Mouse (Mus musculus) MEL (cell line): ENCODE measurements at regions not wholly inside any gene's neighbourhood (a gene's known extent, or its start where the extent isn't known, plus 50 kb on each side); places are given as distances from the start of the nearest gene placed in this dataset.

Experiments used
- DNase-seq: peaks from one replicate; pipeline ENCODE4 v3.0.0; 2011; ENCODE audit warnings: low read depth, low spot score
- H3K27ac ChIP-seq: 2 replicates; pipeline ENCODE4 v1.5.1; 2012; ENCODE audit warnings: low read depth, mild to moderate bottlenecking, control low read depth, low read length, moderate library complexity; ENCODE audit not compliant: control insufficient read depth
- H3K27me3 ChIP-seq, 2 experiments: fragments of 150-350 bp in 1 of 2; sonication (generic) in 1 of 2; 2 replicates each; pipeline ENCODE4 v1.6.1; 2012; ENCODE audit warnings: low read length in 2 of 2, mild to moderate bottlenecking in 2 of 2, improper control_type of control experiment in 1 of 2, moderate library complexity in 1 of 2; ENCODE audit not compliant: insufficient read depth in 2 of 2, control insufficient read depth in 1 of 2
- H3K36me3 ChIP-seq, 2 experiments: 2 replicates each; pipeline ENCODE4 v1.6.1; 2012 to 2014; ENCODE audit warnings: low read length in 2 of 2, improper control_type of control experiment in 1 of 2, inconsistent platforms in 1 of 2, mild to moderate bottlenecking in 1 of 2; ENCODE audit not compliant: insufficient read depth in 2 of 2, control insufficient read depth in 1 of 2
- H3K4me1 ChIP-seq, 2 experiments: fragments of 150-350 bp in 1 of 2; sonication (generic) in 1 of 2; 2 replicates each; pipeline ENCODE4 v1.6.1; 2012; ENCODE audit warnings: low read length in 2 of 2, improper control_type of control experiment in 1 of 2, mild to moderate bottlenecking in 1 of 2; ENCODE audit not compliant: insufficient read depth in 2 of 2, control insufficient read depth in 1 of 2
- H3K4me3 ChIP-seq, 2 experiments: fragments of 150-350 bp in 1 of 2; sonication (generic) in 1 of 2; 2 replicates each; pipeline ENCODE4 v1.5.1; 2012; ENCODE audit warnings: low read depth in 2 of 2, low read length in 2 of 2, mild to moderate bottlenecking in 2 of 2, moderate library complexity in 2 of 2, control low read depth in 1 of 2, improper control_type of control experiment in 1 of 2; ENCODE audit not compliant: control insufficient read depth in 1 of 2, insufficient read depth in 1 of 2
- H3K79me2 ChIP-seq: 2 replicates; pipeline ENCODE4 v1.6.1; 2012; ENCODE audit warnings: mild to moderate bottlenecking, low read length, moderate library complexity; ENCODE audit not compliant: control insufficient read depth, poor library complexity, insufficient read depth
- H3K9ac ChIP-seq: 2 replicates; pipeline ENCODE4 v1.6.1; 2012; ENCODE audit warnings: low read depth, mild to moderate bottlenecking, control low read depth, low read length, moderate library complexity; ENCODE audit not compliant: control insufficient read depth, poor library complexity, severe bottlenecking
- H3K9me3 ChIP-seq: fragments of 150-350 bp; sonication (generic); replicated peaks from 2 replicates; pipeline ENCODE4 v1.6.1; 2012; ENCODE audit warnings: mild to moderate bottlenecking, low read length, improper control_type of control experiment, moderate library complexity; ENCODE audit not compliant: insufficient read depth
- BHLHE40 ChIP-seq: IDR thresholded peaks from 2 replicates; pipeline ENCODE4 v1.6.1; 2012; ENCODE audit warnings: low read depth, mild to moderate bottlenecking, inconsistent platforms, low read length, improper control_type of control experiment, borderline replicate concordance
- CTCF ChIP-seq, 3 experiments: IDR thresholded peaks in 2 of 3; conservative IDR thresholded peaks in 1 of 3; 2 replicates each; pipeline ENCODE4 v1.5.1; 2011 to 2012; ENCODE audit warnings: low read length in 3 of 3, low read depth in 2 of 3, mild to moderate bottlenecking in 2 of 3, improper control_type of control experiment in 1 of 3, inconsistent platforms in 1 of 3, mixed read lengths in 1 of 3, moderate library complexity in 1 of 3; ENCODE audit not compliant: control insufficient read depth in 1 of 3, insufficient read depth in 1 of 3, poor library complexity in 1 of 3, severe bottlenecking in 1 of 3
- EP300 ChIP-seq, 2 experiments: IDR thresholded peaks; 2 replicates each; pipeline ENCODE4 v1.6.1; 2011; ENCODE audit warnings: improper control_type of control experiment in 2 of 2, low read length in 2 of 2, low read depth in 1 of 2, mild to moderate bottlenecking in 1 of 2
- ETS1 ChIP-seq: IDR thresholded peaks from 2 replicates; pipeline ENCODE4 v1.6.1; 2012; ENCODE audit warnings: low read depth, mild to moderate bottlenecking, inconsistent platforms, low read length, improper control_type of control experiment, moderate library complexity
- GABPA ChIP-seq: IDR thresholded peaks from 2 replicates; pipeline ENCODE4 v1.6.1; 2012; ENCODE audit warnings: low read depth, mild to moderate bottlenecking, inconsistent platforms, low read length, improper control_type of control experiment, moderate library complexity
- GATA1 ChIP-seq: IDR thresholded peaks from 2 replicates; pipeline ENCODE4 v1.6.1; 2011; ENCODE audit warnings: low read depth, low read length, improper control_type of control experiment
- KAT2A ChIP-seq: conservative IDR thresholded peaks from 2 replicates; pipeline ENCODE4 v1.6.1; 2012; ENCODE audit warnings: low read depth, low read length, improper control_type of control experiment, inconsistent platforms
- MAFK ChIP-seq: IDR thresholded peaks from 2 replicates; pipeline ENCODE4 v1.6.1; 2011; ENCODE audit warnings: low read depth, mild to moderate bottlenecking, low read length, improper control_type of control experiment, borderline replicate concordance
- MAX ChIP-seq: IDR thresholded peaks from 2 replicates; pipeline ENCODE4 v1.6.1; 2011; ENCODE audit warnings: low read length, improper control_type of control experiment
- MAZ ChIP-seq: IDR thresholded peaks from 2 replicates; pipeline ENCODE4 v1.6.1; 2012; ENCODE audit warnings: low read depth, mild to moderate bottlenecking, inconsistent platforms, low read length, improper control_type of control experiment
- MEF2A ChIP-seq: IDR thresholded peaks from 2 replicates; pipeline ENCODE4 v1.6.1; 2014; ENCODE audit warnings: low read depth, mild to moderate bottlenecking, inconsistent platforms, low read length, improper control_type of control experiment; ENCODE audit not compliant: poor library complexity, insufficient replicate concordance, severe bottlenecking; ENCODE audit errors: extremely low read depth
- MXI1 ChIP-seq: IDR thresholded peaks from 2 replicates; pipeline ENCODE4 v1.6.1; 2011; ENCODE audit warnings: mild to moderate bottlenecking, low read depth, low read length, improper control_type of control experiment
- MYB ChIP-seq: IDR thresholded peaks from 2 replicates; pipeline ENCODE4 v1.6.1; 2011; ENCODE audit warnings: mild to moderate bottlenecking, low read depth, low read length, improper control_type of control experiment
- MYC ChIP-seq: IDR thresholded peaks from 2 replicates; pipeline ENCODE4 v1.6.1; 2011; ENCODE audit warnings: low read depth, mild to moderate bottlenecking, low read length, improper control_type of control experiment, moderate library complexity
- NELFE ChIP-seq: IDR thresholded peaks from 2 replicates; pipeline ENCODE4 v1.6.1; 2011; ENCODE audit warnings: low read depth, low read length, improper control_type of control experiment
- RCOR1 ChIP-seq: IDR thresholded peaks from 2 replicates; pipeline ENCODE4 v1.6.1; 2012; ENCODE audit warnings: low read depth, mild to moderate bottlenecking, inconsistent platforms, low read length, improper control_type of control experiment
- SIN3A ChIP-seq: IDR thresholded peaks from 2 replicates; pipeline ENCODE4 v1.6.1; 2012; ENCODE audit warnings: low read length, improper control_type of control experiment, inconsistent platforms
- TAL1 ChIP-seq: IDR thresholded peaks from 2 replicates; pipeline ENCODE4 v1.6.1; 2012; ENCODE audit warnings: mild to moderate bottlenecking, inconsistent platforms, low read length, moderate library complexity, mixed read lengths
- TBP ChIP-seq: IDR thresholded peaks from 2 replicates; pipeline ENCODE4 v1.8.0; 2011; ENCODE audit warnings: low read depth, low read length, improper control_type of control experiment
- TCF12 ChIP-seq: IDR thresholded peaks from 2 replicates; pipeline ENCODE4 v1.6.1; 2014; ENCODE audit warnings: low read depth, mild to moderate bottlenecking, inconsistent platforms, low read length, improper control_type of control experiment, moderate library complexity
- USF1 ChIP-seq: IDR thresholded peaks from 2 replicates; pipeline ENCODE4 v1.6.1; 2014; ENCODE audit warnings: low read depth, mild to moderate bottlenecking, inconsistent platforms, low read length, improper control_type of control experiment, moderate library complexity
- USF2 ChIP-seq, 2 experiments: IDR thresholded peaks; 2 replicates each; pipeline ENCODE4 v1.6.1; 2011 to 2012; ENCODE audit warnings: improper control_type of control experiment in 2 of 2, low read length in 2 of 2, borderline replicate concordance in 1 of 2, inconsistent platforms in 1 of 2, low read depth in 1 of 2, mild to moderate bottlenecking in 1 of 2; ENCODE audit not compliant: insufficient read depth in 1 of 2
- ZC3H11A ChIP-seq: IDR thresholded peaks from 2 replicates; pipeline ENCODE4 v1.6.1; 2012; ENCODE audit warnings: low read depth, mild to moderate bottlenecking, inconsistent platforms, low read length, improper control_type of control experiment
- ZKSCAN1 ChIP-seq: IDR thresholded peaks from 2 replicates; pipeline ENCODE4 v1.6.1; 2012; ENCODE audit warnings: low read depth, mild to moderate bottlenecking, inconsistent platforms, low read length, improper control_type of control experiment, moderate library complexity
- ZMIZ1 ChIP-seq: IDR thresholded peaks from 2 replicates; pipeline ENCODE4 v1.6.1; 2012; ENCODE audit warnings: low read depth, mild to moderate bottlenecking, inconsistent platforms, low read length, improper control_type of control experiment, moderate library complexity
- ZNF384 ChIP-seq: IDR thresholded peaks from 2 replicates; pipeline ENCODE4 v1.6.1; 2012; ENCODE audit warnings: low read depth, mild to moderate bottlenecking, inconsistent platforms, low read length, improper control_type of control experiment

GRCm38 (mm10) chr3:148419462-148420074 lies 570.8 kb downstream of the Adgrl2 start (continued):
- TF ChIP-seq NELFE: no peak
- TF ChIP-seq USF2 (IDR thresholded peaks at IDR 0.05; ENCODE audit: borderline replicate concordance in 1 of 2, insufficient read depth in 1 of 2, low read depth in 1 of 2, low read length in 2 of 2): no peak

GRCm38 (mm10) chr3:148418067-148418466 lies 572.3 kb downstream of the Adgrl2 start:
- peak; percentile 79 for DNase-seq
- Histone ChIP-seq H3K9me3 (no peaks in the 10 kb centered on the region), H3K4me3 (peak overlapping the region; percentile 4 to 5; a peak in 2 of 4 replicates), H3K36me3 (peaks cover 0 to 40% of the 10 kb centered on the region in 2 experiments; a peak in 2 of 4 replicates), H3K9ac (no peak overlapping the region), H3K79me2 (no peaks in the 10 kb centered on the region), H3K4me1 (peaks cover 37 to 38% of the 10 kb centered on the region in 2 experiments), H3K27me3 (no peaks in the 10 kb centered on the region), H3K27ac (peak overlapping the region; percentile 35; the same call in 1 of the 2 replicates)
- peak; percentile 96 for TF ChIP-seq ETS1
- no peak for TF ChIP-seq ZMIZ1
- peak; percentile 34; the same call in 1 of the 2 replicates for TF ChIP-seq MYB
- TF ChIP-seq GATA1: peak; percentile 91
- no peak for TF ChIP-seq CTCF (IDR thresholded peaks at IDR 0.05 in 2 of 3, conservative IDR thresholded peaks at IDR 0.05 in 1 of 3; ENCODE audit: control insufficient read depth in 1 of 3, insufficient read depth in 1 of 3, low read depth in 2 of 3, low read length in 3 of 3, poor library complexity in 1 of 3, severe bottlenecking in 1 of 3)
- TF ChIP-seq MXI1: peak; percentile 64; the same call in 1 of the 2 replicates
- 0 out of 2 replicates have a peak, but pooled peaks have one; percentile 30 for TF ChIP-seq MAZ
- no peak for TF ChIP-seq USF1
- no peak for TF ChIP-seq ZC3H11A
- TF ChIP-seq ZNF384: peak; percentile 59; the same call in 1 of the 2 replicates
- TF ChIP-seq USF2 (IDR thresholded peaks at IDR 0.05; ENCODE audit: borderline replicate concordance in 1 of 2, insufficient read depth in 1 of 2, low read depth in 1 of 2, low read length in 2 of 2): no peak
- TF ChIP-seq RCOR1: peak; percentile 83
- TF ChIP-seq EP300 (IDR thresholded peaks at IDR 0.05; ENCODE audit: low read depth in 1 of 2, low read length in 2 of 2): peak; percentile 86 to 95
- peak; percentile 46; the same call in 1 of the 2 replicates for TF ChIP-seq MYC
- no peak for TF ChIP-seq KAT2A
- TF ChIP-seq TCF12: peak; percentile 94
- peak; percentile 72 for TF ChIP-seq TAL1
- TF ChIP-seq NELFE: no peak
- TF ChIP-seq TBP: no peak
- TF ChIP-seq SIN3A: peak; percentile 82
- no peak for TF ChIP-seq MEF2A
- no peak for TF ChIP-seq ZKSCAN1
- 0 out of 2 replicates have a peak, but pooled peaks have one; percentile 42 for TF ChIP-seq MAX
- no peak for TF ChIP-seq GABPA
- TF ChIP-seq MAFK: no peak
- peak; percentile 98 for TF ChIP-seq BHLHE40
